Mouse (Mus musculus) G1E (cell line): ENCODE data around the gene Cux1. TPM values are rescaled to one million over a fixed set of nuclear protein-coding genes. Genes with fewer than 3 reads are reported as not detected.

Source experiments
- ATAC-seq: 2 replicates; pipeline ENCODE4 v1.8.0; 2016; ENCODE audit warnings: mild to moderate bottlenecking; ENCODE audit not compliant: insufficient number of reproducible peaks, poor library complexity, low FRiP score, severe bottlenecking; ENCODE audit errors: extremely low read depth
- DNase-seq: peaks from one replicate; pipeline ENCODE4 v3.0.0; 2012; ENCODE audit warnings: low spot score
- H3K27me3 ChIP-seq: 2 replicates; pipeline ENCODE4 v1.6.1; 2012; ENCODE audit warnings: mild to moderate bottlenecking, low read length, inconsistent platforms; ENCODE audit not compliant: insufficient read depth
- H3K36me3 ChIP-seq: replicated peaks from 2 replicates; pipeline ENCODE3; 2012; ENCODE audit warnings: mild to moderate bottlenecking, inconsistent platforms
- H3K4me1 ChIP-seq: 2 replicates; pipeline ENCODE4 v1.6.1; 2012; ENCODE audit warnings: low read depth, low read length, inconsistent platforms, mixed read lengths; ENCODE audit not compliant: insufficient read depth
- H3K4me3 ChIP-seq: 2 replicates; pipeline ENCODE4 v1.5.1; 2012; ENCODE audit warnings: low read depth, mild to moderate bottlenecking, inconsistent platforms, low read length, moderate library complexity, mixed read lengths
- H3K9me3 ChIP-seq: replicated peaks from 2 replicates; pipeline ENCODE4 v1.6.1; 2012; ENCODE audit warnings: inconsistent platforms
- CTCF ChIP-seq: IDR thresholded peaks from 2 replicates; pipeline ENCODE4 v1.5.1; 2012; ENCODE audit warnings: low read depth, low read length, inconsistent platforms, mixed read lengths
- GATA1 ChIP-seq: IDR thresholded peaks from 2 replicates; pipeline ENCODE4 v1.6.1; 2012; ENCODE audit warnings: borderline replicate concordance, low read length, inconsistent platforms, mixed read lengths
- GATA2 ChIP-seq: IDR thresholded peaks from 2 replicates; pipeline ENCODE4 v1.6.1; 2012; ENCODE audit warnings: low read depth, low read length, inconsistent platforms, borderline replicate concordance
- POLR2AphosphoS5 ChIP-seq: IDR thresholded peaks from 2 replicates; pipeline ENCODE4 v1.6.1; 2012; ENCODE audit warnings: low read depth, low read length, inconsistent platforms; ENCODE audit not compliant: insufficient replicate concordance
- TAL1 ChIP-seq: conservative IDR thresholded peaks from 2 replicates; pipeline ENCODE4 v1.6.1; 2012; ENCODE audit warnings: low read depth, low read length, inconsistent platforms, mixed read lengths
- polyA plus RNA-seq: library from polyadenylated mRNA; stranded (reverse); fragments of >175 nt; gene quantifications from 2 replicates; pipeline ENCODE4 v1.2.3, GENCODE M21; 2012
- total RNA-seq, 2 experiments: library from RNA; stranded (forward) in 1 of 2; stranded (reverse) in 1 of 2; fragments of 200-1000 nt in 1 of 2; fragments of >200 nt in 1 of 2; fragmentation: Nextera tagmentation in 1 of 2; gene quantifications; 2 replicates each; pipeline ENCODE4 v1.2.3; 2014 to 2017

Cux1 gene
- total and polyA plus RNA-seq, 3 experiments: 0.03 to 0.11 TPM; not detected in 1

DNA sequence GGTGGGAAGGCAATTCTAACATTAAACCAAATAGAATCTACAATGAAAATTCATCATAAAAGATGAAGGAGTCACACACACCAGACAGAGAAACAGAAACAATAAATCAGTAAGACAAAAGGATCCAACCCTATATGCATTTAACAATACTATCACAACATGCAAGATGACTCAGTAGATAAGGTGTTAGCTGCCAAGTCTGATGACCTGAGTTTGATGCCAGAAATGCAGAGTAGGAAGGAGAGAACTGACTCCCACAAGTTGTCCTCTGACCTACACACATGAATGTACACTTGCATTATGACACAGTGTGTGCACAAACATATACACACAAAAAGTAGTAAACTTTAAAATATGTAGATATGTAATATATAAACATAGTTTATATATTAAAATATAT lies 24.1 kb downstream of the Cux1 start:
- TF ChIP-seq CTCF (no peak), TAL1 (no peak), POLR2AphosphoS5 (no peak), GATA1 (no peak), GATA2 (no peak)
- no peak overlapping the region for H3K4me3 ChIP-seq
- DNase-seq: no peak
- no peaks in the 10 kb centered on the region for H3K9me3 ChIP-seq
- H3K36me3 ChIP-seq: no peaks in the 10 kb centered on the region
- no peak for ATAC-seq
- H3K27me3 ChIP-seq: no peaks in the 10 kb centered on the region
- H3K4me1 ChIP-seq: no peaks in the 10 kb centered on the region

DNA sequence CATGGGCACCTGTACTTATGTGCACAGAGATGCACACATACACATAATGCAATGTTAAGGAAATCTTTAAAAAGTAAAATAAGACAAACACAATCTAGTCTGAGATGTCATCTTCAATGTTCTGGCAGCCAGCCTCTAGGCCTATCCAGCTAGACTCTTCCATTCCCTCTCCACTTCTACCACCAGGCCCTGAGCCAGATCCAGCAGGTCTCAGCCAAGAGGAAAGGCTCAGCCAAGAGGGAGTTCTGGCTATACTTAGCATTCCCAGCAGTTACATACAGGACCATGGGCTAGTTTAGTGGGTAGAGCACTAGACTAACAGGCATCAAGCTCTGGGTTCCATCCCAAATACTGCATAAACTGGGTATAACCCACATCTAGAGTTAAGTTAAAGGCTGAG lies 26.3 kb downstream of the Cux1 start:
- ATAC-seq: no peak
- no peak for TF ChIP-seq TAL1
- no peak for TF ChIP-seq GATA2
- Histone ChIP-seq H3K9me3 (no peaks in the 10 kb centered on the region), H3K4me3 (no peak overlapping the region), H3K4me1 (no peaks in the 10 kb centered on the region), H3K36me3 (no peaks in the 10 kb centered on the region), H3K27me3 (no peaks in the 10 kb centered on the region)
- no peak for DNase-seq

DNA sequence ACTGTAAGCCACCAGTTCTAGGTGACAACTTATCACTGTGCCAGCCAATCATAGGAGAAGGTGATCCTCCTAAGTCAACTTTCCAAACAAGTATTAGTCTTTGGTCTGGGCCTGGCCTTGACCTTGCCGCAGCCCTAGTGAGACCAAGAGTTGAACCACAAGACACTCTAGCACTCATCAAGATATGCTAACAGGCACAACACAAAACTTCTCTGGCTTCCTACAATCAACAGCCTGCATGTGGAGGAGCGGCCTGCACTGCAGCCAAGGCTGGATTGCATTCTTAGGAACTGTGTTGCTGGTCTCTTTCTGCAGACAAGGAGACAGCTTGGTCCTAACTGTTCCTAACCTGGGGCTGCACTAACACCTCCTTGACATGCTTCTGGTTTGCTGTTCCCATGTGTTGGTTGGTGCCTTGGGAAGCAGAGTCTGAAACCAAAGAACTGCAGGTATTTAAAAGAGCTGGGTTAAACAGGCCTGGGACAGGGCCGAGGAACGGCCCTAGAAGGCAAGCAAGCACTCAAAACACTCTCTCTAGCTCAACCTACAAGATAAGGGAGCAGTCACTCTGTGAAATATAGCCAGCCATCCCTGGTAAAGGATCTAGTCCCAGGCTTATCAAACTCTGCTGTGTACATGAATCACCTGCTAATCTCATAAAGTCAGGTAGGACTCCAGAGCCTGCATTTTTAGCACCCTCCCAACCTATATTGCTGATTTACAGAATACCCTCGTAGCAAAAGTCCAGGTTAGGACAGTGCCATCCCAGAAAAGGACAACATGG lies 27.0 kb downstream of the Cux1 start:
- Histone ChIP-seq H3K4me1 (no peaks in the 10 kb centered on the region), H3K4me3 (no peak overlapping the region), H3K36me3 (no peaks in the 10 kb centered on the region), H3K9me3 (no peaks in the 10 kb centered on the region), H3K27me3 (no peaks in the 10 kb centered on the region)
- ATAC-seq (no peak), DNase-seq (no peak)
- no peak for TF ChIP-seq TAL1
- TF ChIP-seq GATA2: no peak
- TF ChIP-seq CTCF: no peak
- TF ChIP-seq GATA1: no peak

DNA sequence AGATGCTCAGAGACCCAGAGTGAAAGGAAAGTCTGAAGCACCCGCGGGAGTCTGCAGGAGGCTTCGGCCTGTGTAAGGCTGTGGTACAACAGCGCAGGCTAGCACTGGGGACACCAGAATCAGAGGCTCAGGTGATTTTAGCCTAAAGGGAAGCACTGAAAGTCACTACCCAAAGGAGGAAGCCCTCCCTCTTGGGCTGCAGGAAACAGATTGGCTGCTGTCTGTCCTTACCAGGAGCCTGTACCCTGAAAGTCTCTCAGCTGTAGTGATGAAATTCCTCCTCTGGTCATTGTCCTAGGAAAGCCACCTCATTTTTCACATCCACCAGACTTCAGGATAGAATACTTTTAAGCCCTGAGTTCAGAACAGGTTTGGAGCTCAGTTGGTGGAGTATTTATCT lies 30.5 kb downstream of the Cux1 start:
- no peak for DNase-seq
- Histone ChIP-seq H3K4me3 (no peak overlapping the region), H3K9me3 (no peaks in the 10 kb centered on the region), H3K4me1 (no peaks in the 10 kb centered on the region), H3K27me3 (no peaks in the 10 kb centered on the region; the same call in 1 of the 2 replicates), H3K36me3 (no peaks in the 10 kb centered on the region)
- no peak for ATAC-seq
- TF ChIP-seq TAL1 (no peak), POLR2AphosphoS5 (no peak), GATA1 (no peak), GATA2 (no peak), CTCF (no peak)

DNA sequence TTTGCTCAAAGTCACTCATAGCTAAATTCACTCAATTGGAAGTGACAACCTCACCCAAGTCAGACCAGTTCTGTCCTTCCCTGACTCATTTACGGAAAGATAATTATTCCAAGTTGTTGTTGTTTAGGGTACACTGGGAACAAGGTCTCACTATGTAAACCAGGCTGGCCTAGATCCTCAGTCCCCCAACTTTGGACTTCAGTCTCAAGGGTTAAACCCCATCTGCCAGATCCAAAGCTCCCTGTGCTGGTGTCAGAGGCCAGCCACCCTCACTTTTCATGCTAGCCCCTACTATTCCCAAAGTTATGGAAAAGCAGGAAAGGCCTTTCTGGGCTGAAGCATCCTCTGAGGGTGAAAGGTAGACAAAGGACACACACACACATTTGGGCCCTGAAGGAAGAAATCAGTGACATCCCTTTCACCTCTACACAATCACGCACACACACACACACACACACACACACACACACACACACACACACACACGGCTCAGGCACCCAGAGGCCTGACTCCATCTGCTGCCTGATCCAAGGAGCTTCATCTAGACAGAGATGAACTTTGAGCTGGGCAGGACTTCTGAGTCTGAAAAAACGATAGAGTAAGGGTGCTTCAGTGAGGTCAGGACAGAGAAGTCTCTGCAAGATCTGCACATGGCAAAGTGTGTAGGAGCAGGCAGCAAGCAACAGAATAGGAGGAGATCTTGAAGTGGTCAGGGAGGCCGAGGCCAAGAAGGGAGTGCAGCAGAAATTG lies 31.1 kb downstream of the Cux1 start:
- TF ChIP-seq CTCF (no peak), TAL1 (no peak), GATA2 (no peak), GATA1 (no peak), POLR2AphosphoS5 (no peak)
- H3K4me1 ChIP-seq: no peaks in the 10 kb centered on the region
- no peaks in the 10 kb centered on the region; the same call in 1 of the 2 replicates for H3K27me3 ChIP-seq
- H3K9me3 ChIP-seq: no peaks in the 10 kb centered on the region
- DNase-seq (no peak), ATAC-seq (no peak)
- H3K36me3 ChIP-seq: no peaks in the 10 kb centered on the region
- no peak overlapping the region for H3K4me3 ChIP-seq

DNA sequence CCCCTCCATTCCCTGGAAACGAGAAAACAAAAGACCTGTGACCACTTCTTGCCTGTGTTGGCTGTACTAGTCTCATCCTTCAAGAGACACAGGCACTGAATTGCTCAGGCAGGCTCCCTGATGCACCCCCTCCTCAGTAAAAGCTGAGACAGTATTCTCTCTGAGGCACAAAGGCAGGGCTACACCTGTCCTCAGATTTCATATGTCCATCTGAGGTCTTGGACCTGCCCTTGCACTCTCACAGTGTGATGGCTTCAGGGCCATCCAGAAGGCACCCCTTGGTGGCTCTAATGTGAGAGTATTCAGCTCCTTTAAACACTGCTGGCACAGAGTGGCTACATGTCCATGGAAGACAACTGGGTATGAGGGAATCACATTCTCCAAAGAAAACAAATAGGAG lies 32.1 kb downstream of the Cux1 start:
- TF ChIP-seq GATA1: no peak
- TF ChIP-seq GATA2: no peak
- no peak for TF ChIP-seq CTCF
- no peak for TF ChIP-seq TAL1
- TF ChIP-seq POLR2AphosphoS5: no peak
- H3K27me3 ChIP-seq: peaks cover 2% of the 10 kb centered on the region; the same call in 1 of the 2 replicates
- H3K4me3 ChIP-seq: no peak overlapping the region
- H3K4me1 ChIP-seq: no peaks in the 10 kb centered on the region
- no peaks in the 10 kb centered on the region for H3K9me3 ChIP-seq
- ATAC-seq (no peak), DNase-seq (no peak)
- H3K36me3 ChIP-seq: no peaks in the 10 kb centered on the region
